Mouse (Mus musculus): ENCODE measurements around the gene Itgb5.

DNA sequence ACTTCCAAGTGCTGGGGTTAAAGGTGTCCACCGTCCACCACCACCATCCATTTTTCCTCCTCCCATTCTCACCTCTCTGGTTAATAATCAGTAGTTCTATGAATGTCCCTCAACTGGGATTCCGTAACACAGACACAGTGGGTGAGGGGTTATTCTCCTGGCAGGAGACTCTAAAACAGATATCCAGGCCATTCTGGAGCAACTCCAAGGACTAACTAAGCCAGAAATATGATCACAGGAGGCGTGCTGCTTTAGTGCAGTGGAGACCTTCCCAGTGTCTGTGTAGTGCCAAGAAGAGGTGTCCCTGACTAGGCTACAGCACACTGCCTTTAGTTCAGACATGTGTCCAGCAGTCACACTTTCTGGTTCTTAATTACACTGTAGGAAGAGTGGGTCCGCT, 53.1 kb downstream of the Itgb5 start:
- no peak for TF ChIP-seq CTCF (IDR thresholded peaks at IDR 0.05; ENCODE audit: low read depth)
- no peak for TF ChIP-seq EP300 (IDR thresholded peaks at IDR 0.05; ENCODE audit: low read depth)

Measured in liver, embryonic 14.5 days (tissue).